Mouse (Mus musculus) heart, embryonic 11.5 days (tissue): ENCODE data around the gene Cbr1. TPM values are rescaled to one million over a fixed set of nuclear protein-coding genes. Genes with fewer than 3 reads are reported as not detected.

Experiments used
- ATAC-seq: fragments of 200-750 bp; cut with Nextera tagmentation; replicated peaks from 2 replicates; pipeline ENCODE4 v1.8.0; 2017; ENCODE audit warnings: moderate library complexity; ENCODE audit not compliant: insufficient number of reproducible peaks, low FRiP score, low TSS enrichment
- H3K27ac ChIP-seq: fragments of 300-500 bp; sonication (generic); 2 replicates; pipeline ENCODE4 v1.5.1; 2014; ENCODE audit warnings: mild to moderate bottlenecking, low read depth, low read length
- H3K27me3 ChIP-seq: fragments of 300-500 bp; sonication (generic); 2 replicates; pipeline ENCODE4 v1.6.1; 2014; ENCODE audit warnings: mild to moderate bottlenecking, low read length, mixed read lengths; ENCODE audit not compliant: control insufficient read depth, insufficient read depth
- H3K36me3 ChIP-seq: fragments of 300-500 bp; sonication (generic); 2 replicates; pipeline ENCODE4 v1.6.1; 2014; ENCODE audit warnings: mild to moderate bottlenecking, low read length, moderate library complexity, mixed read lengths; ENCODE audit not compliant: control insufficient read depth, insufficient read depth
- H3K4me1 ChIP-seq: fragments of 300-500 bp; sonication (generic); 2 replicates; pipeline ENCODE4 v1.6.1; 2014; ENCODE audit warnings: low read length; ENCODE audit not compliant: control insufficient read depth, insufficient read depth
- H3K4me2 ChIP-seq: fragments of 300-500 bp; sonication (generic); 2 replicates; pipeline ENCODE4 v1.6.1; 2014; ENCODE audit warnings: mild to moderate bottlenecking, moderate library complexity
- H3K4me3 ChIP-seq: fragments of 300-500 bp; sonication (generic); 2 replicates; pipeline ENCODE4 v1.5.1; 2014; ENCODE audit warnings: low read depth, low read length
- H3K9ac ChIP-seq: fragments of 300-500 bp; sonication (generic); 2 replicates; pipeline ENCODE4 v1.6.1; 2014; ENCODE audit warnings: mild to moderate bottlenecking, low read depth, low read length, moderate library complexity
- H3K9me3 ChIP-seq: fragments of 300-500 bp; sonication (generic); replicated peaks from 2 replicates; pipeline ENCODE4 v1.6.1; 2016; ENCODE audit warnings: low read length; ENCODE audit not compliant: control insufficient read depth
- WGBS: fragments of 180-500 bp; shearing (Covaris S2); extraction: QIAGEN DNeasy Blood & Tissue Kit; methylation state at CpG from one replicate; pipeline ENCODE4 v1.1.7; 2014; ENCODE audit not compliant: insufficient replicate concordance; 5-methylcytosine and 5-hydroxymethylcytosine counted together
- polyA plus RNA-seq: library from polyadenylated mRNA; unstranded; fragments of >200 nt; fragmentation: Nextera tagmentation; extraction: Ambion mirVana; gene quantifications from 2 replicates; pipeline ENCODE4 v1.2.1, GENCODE M21; 2014

Gene Cbr1
- polyA plus RNA-seq, 1 experiment from 2014 or later = 61.0 TPM

GRCm38 (mm10) chr16:93624671-93625070 is 19.0 kb downstream of the Cbr1 start:
- no peak for ATAC-seq

GRCm38 (mm10) chr16:93626745-93627144 is 21.1 kb downstream of the Cbr1 start:
- Histone ChIP-seq H3K9me3 (no peaks in the 10 kb centered on the region), H3K4me1 (no peaks in the 10 kb centered on the region), H3K27me3 (no peaks in the 10 kb centered on the region; the same call in 1 of the 2 replicates), H3K4me3 (no peak overlapping the region), H3K27ac (no peak overlapping the region), H3K9ac (no peak overlapping the region), H3K36me3 (no peaks in the 10 kb centered on the region), H3K4me2 (no peak overlapping the region)
- WGBS = 21% methylated on average over 1 of the region's 1 CpGs
- ATAC-seq = no peak

More at GRCm38 (mm10) chr16:93624671-93625070, 19.0 kb downstream of the Cbr1 start:
- H3K27ac ChIP-seq = no peak overlapping the region
- no peak overlapping the region for H3K9ac ChIP-seq
- no peaks in the 10 kb centered on the region; the same call in 1 of the 2 replicates for H3K27me3 ChIP-seq
- no peaks in the 10 kb centered on the region for H3K36me3 ChIP-seq
- H3K4me3 ChIP-seq = no peak overlapping the region
- 70% methylated on average over 4 of the region's 4 CpGs for WGBS
- no peak overlapping the region for H3K4me2 ChIP-seq
- H3K9me3 ChIP-seq = no peaks in the 10 kb centered on the region
- H3K4me1 ChIP-seq = no peaks in the 10 kb centered on the region

GRCm38 (mm10) chr16:93627761-93628400 is 22.2 kb downstream of the Cbr1 start, which contains the start of gene Gm5678:
TSS of gene Gm5678 (plus strand) at chr16:93628097.
- Histone ChIP-seq H3K27ac (no peak within 1 kb of the TSS), H3K4me1 (no peaks in the 10 kb centered on the region), H3K27me3 (no peaks in the 10 kb centered on the region; the same call in 1 of the 2 replicates), H3K4me2 (no peak within 1 kb of the TSS), H3K9me3 (no peaks in the 10 kb centered on the region), H3K9ac (no peak within 1 kb of the TSS), H3K4me3 (no peak within 1 kb of the TSS), H3K36me3 (no peaks in the 10 kb centered on the region)
- ATAC-seq = no peak
- 72% methylated on average over 23 of the region's 23 CpGs for WGBS

- WGBS = 58% methylated on average over 4 of the region's 4 CpGs
- no peak for ATAC-seq
- no peaks in the 10 kb centered on the region for H3K27me3 ChIP-seq
- no peaks in the 10 kb centered on the region for H3K36me3 ChIP-seq
- H3K9ac ChIP-seq = no peak overlapping the region
- no peak overlapping the region for H3K27ac ChIP-seq
- H3K4me3 ChIP-seq = no peak overlapping the region
- no peaks in the 10 kb centered on the region for H3K9me3 ChIP-seq
- no peak overlapping the region for H3K4me2 ChIP-seq
- no peaks in the 10 kb centered on the region for H3K4me1 ChIP-seq
Measured at GRCm38 (mm10) chr16:93644006-93644405, 38.4 kb downstream of the Cbr1 start.

GRCm38 (mm10) chr16:93648441-93649183 is 43.0 kb downstream of the Cbr1 start:
- Histone ChIP-seq H3K9me3 (no peaks in the 10 kb centered on the region), H3K4me1 (no peaks in the 10 kb centered on the region), H3K27ac (no peak overlapping the region), H3K27me3 (no peaks in the 10 kb centered on the region), H3K9ac (no peak overlapping the region), H3K36me3 (no peaks in the 10 kb centered on the region), H3K4me3 (no peak overlapping the region), H3K4me2 (no peak overlapping the region)
- no peak for ATAC-seq
- 65% methylated on average over 5 of the region's 5 CpGs for WGBS

Other genes with a start within 250 kb of the Cbr1 start
- gene Setd4, start 1.8 kb upstream of the Cbr1 start, polyA plus RNA-seq = 6.1 and 6.2 TPM in 2 replicates
- gene Gm5678, start 22.2 kb downstream of the Cbr1 start, polyA plus RNA-seq = not detected in 2 replicates
- 0.25 and 0.36 TPM in 2 replicates for gene Cbr3, start 77.4 kb downstream of the Cbr1 start, polyA plus RNA-seq
- 5.6 and 6.3 TPM in 2 replicates for gene Dop1b, start 106.1 kb downstream of the Cbr1 start, polyA plus RNA-seq
- gene Morc3, start 226.3 kb downstream of the Cbr1 start, polyA plus RNA-seq = 22.8 and 25.3 TPM in 2 replicates